Mouse (Mus musculus): ENCODE data around the gene Aox4.

GRCm38 (mm10) chr1:58296278-58296677, 86.1 kb downstream of the Aox4 start:
- TF ChIP-seq POLR2A (IDR thresholded peaks at IDR 0.05; ENCODE audit: low read depth, low read length) (no peak), GABPA (IDR thresholded peaks at IDR 0.05; ENCODE audit: insufficient replicate concordance, low read depth, low read length) (no peak), CTCF (conservative IDR thresholded peaks at IDR 0.05 in 1 of 2, IDR thresholded peaks at IDR 0.05 in 1 of 2; ENCODE audit: low read depth in 2 of 2, low read length in 2 of 2) (peak; percentile 54 to 95), SMC3 (IDR thresholded peaks at IDR 0.05; ENCODE audit: low read depth, low read length) (peak; percentile 85), MAFK (IDR thresholded peaks at IDR 0.05; ENCODE audit: insufficient replicate concordance, low read length) (no peak), MAX (IDR thresholded peaks at IDR 0.05; ENCODE audit: low read length) (no peak), BHLHE40 (IDR thresholded peaks at IDR 0.05; ENCODE audit: low read depth, low read length) (no peak), E2F4 (IDR thresholded peaks at IDR 0.05; ENCODE audit: insufficient replicate concordance, low read depth, low read length) (no peak), SIN3A (IDR thresholded peaks at IDR 0.05; ENCODE audit: low read length) (no peak), EP300 (IDR thresholded peaks at IDR 0.05; ENCODE audit: low read length) (no peak), MAZ (IDR thresholded peaks at IDR 0.05; ENCODE audit: low read depth, low read length) (no peak), ETS1 (conservative IDR thresholded peaks at IDR 0.05; ENCODE audit: low read depth, low read length) (no peak), ZNF384 (IDR thresholded peaks at IDR 0.05; ENCODE audit: low read depth, low read length) (no peak), ELF1 (IDR thresholded peaks at IDR 0.05; ENCODE audit: low read depth, low read length) (peak; percentile 49; the same call in 1 of the 2 replicates)

Data from CH12.LX (cell line).